Mouse (Mus musculus) right cerebral cortex, postnatal 36 days (tissue): ENCODE data around the gene Smchd1.
"Not testable (repeated sequence)": the region's sequence is repeated elsewhere in the genome, so short reads cannot be mapped to it uniquely, and the experiment has no call there.

ENCODE experiments used
- DNase-seq, 2 experiments: peaks; one replicate each; pipeline ENCODE4 v3.0.0; 2022; ENCODE audit warnings: low spot score in 2 of 2, mixed read lengths in 1 of 2

Smchd1 gene

DNA sequence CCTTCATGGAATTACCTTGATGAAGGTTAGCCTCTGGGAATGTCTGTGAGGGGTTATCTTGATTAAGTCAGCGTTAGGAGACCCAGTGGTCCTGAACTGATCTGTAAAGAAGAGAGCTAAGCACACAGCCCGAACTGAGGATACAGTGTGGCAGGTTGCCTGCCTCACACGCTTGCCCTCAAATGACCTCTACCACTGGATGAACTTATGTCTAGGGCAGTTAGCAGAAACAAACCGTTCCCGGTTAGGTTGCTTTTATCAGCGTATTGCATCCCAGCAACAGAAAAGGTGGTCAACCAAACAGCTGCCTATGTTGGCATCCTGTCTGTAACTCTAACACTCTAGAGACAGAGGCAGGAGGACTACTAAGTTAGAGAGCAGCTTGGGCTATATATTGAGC, 30.0 kb downstream of the Smchd1 start:
- DNase-seq = no peak

DNA sequence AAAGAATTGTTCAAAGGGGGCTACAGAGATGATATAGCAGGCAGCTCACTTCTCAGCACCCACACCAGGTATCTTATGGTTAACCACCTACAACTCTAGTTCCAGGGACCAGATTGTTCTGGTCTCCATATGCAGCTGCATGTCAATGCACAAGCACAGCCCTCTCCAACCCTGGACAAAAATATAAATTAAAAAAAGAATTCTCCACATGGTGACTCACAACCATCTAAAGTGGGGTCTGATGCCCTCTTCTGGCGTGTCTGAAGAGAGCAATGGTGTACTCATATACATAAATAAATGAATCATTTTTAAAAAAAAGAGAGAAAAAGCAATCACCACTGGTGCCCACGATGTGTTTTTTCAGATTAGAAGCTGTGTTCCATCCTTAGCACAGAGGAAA, 30.4 kb downstream of the Smchd1 start:
- no peak for DNase-seq

DNA sequence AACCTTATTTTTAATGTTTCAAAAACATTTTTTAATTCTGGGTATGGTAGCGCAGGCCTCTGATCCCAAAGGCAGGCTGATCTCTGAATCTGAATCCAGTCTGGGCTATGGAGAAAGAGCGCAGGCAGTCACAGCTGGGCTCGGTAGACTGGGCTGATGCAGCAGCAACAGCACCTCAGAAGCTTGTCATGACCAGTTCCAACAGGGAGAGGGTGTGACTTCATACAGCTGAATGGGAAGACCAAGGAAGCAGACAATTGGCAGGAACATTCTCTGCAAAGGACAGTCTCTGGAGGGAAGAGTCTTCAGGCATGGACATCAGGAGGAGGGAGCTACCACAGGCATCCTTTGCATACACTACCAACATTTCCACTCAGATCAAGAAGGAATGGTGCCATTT, 31.0 kb downstream of the Smchd1 start:
- DNase-seq = no peak

DNA sequence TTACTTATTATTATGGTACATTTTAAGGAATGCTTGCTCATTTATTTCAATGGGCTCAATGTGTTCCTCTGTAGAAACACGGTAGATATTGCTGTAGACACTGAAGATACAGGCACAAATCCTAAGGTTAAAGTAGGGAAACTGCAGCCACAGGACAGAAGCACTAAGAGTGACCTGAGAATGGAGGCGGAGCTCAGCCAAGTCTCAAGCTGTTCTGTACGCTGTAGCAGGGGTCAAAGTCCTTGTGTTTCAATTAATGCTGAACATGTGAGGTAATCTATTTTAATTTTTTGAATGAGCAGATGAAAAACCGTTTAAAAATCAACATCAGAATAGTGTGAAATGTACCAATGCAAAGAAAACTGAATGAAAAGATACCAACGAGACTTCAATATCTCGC, 31.9 kb downstream of the Smchd1 start:
- DNase-seq = no peak

DNA sequence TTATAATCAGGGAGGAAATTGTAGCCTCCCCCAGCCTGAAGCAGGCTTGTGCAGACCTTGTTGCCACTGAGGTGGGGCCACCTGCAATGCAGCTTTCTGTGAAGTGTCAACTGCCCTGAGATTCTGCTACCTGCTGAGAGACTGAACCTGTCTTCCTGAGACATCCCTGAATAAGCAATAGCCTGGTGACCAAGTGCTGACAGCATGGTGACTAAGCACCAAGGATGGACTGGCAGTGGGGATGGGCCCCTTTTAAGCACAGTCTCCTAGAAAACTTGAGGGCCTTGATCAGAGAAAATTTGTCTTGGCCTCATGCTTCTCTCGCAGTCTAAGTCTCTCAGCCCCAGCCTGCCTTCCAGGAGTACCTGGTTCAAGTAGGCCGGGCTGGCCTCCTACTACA, 52.6 kb downstream of the Smchd1 start:
- DNase-seq = not testable (repeated sequence)

DNA sequence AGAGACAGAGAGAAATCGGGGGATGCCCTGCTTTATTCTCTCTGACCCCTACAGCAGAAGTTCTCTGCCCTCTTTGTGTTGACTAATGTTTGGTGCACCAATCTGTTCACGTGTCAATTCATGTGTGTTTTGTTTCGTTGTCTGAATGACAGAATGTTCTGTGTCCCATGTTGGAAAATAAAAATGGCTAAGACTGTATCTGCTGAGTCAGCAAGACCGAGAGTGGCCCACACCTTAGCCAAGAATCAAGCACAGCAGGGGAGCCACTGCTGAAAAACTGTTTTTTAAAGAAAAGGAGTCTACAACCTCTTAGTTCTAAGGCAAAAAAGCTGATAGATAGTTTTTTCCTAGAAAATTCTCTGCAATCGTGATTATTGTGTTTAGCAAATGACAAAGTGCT, 55.7 kb downstream of the Smchd1 start:
- DNase-seq = not testable (repeated sequence)

DNA sequence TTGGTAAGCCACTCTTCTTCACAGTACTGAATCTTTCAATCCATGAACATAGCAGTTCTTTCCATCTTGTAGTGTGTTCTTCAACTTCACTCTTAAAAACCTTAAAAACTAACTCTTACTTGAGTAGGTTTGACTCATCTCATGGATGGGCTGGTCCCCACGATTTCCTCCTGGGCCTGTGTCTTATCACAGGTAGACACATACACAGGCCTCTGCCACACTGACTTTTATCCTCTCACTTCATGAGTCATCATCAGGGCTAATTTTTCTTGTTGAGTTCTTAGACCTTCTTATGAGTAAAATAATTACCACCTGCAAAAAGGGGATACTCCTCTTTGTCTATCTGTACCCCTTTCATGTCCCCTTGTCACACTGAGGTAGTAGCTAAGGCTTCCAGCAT, 58.1 kb downstream of the Smchd1 start:
- no peak for DNase-seq

DNA sequence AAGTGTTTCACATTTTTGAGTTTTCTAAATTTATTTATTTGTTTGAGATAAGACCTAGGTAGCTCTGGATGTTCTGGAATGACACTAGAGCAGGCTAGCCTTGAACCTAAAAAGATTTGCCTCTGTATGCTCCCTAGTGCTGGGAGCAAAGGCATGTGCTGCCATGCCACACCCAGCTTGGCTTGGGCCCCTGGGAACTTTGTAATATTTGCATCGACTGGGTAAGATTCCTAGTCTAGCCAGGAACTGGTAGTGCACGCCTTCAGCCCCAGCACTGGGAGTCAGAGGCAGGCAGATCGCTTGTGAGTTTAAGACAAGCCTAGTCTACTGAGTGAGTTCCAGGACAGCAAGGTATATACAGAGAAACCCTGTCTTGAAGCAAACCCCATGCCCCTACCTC, 87.7 kb downstream of the Smchd1 start:
- DNase-seq = no peak

DNA sequence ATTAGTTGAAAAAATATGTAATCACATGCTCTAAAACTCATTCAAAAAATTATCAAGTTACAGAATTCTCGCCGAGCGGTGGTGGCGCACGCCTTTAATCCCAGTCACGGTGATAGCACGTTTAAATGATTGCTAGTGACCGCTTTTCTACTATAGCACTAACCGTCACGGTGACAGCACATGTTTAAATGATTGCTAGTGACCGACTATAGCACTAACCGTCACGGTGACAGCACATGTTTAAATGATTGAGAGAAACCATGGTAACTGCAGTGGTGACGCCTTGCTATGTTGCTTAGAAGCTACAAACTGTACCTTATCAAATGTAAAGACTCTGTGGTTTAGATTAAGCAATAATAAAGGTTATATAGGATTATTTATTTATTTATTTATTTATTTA, 94.8 kb downstream of the Smchd1 start:
- DNase-seq = no peak

DNA sequence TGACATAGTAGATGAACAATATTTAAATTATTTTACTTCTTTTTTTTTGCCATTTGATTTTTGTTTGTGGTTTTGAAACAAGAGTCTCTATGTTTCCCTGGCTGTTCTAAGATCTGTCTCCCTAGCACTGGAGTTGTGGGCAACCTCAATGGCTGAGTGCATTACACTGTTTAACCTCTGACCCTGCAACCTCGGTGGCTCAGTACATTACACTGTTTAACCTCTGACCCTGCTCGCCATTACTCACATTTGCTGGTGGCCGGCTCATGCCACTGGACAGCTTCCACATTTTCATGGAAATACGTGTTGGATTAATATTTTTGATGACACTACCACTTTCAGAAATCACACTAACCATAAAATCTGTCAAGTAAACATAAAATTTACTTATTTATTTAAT, 97.2 kb downstream of the Smchd1 start:
- DNase-seq = no peak

DNA sequence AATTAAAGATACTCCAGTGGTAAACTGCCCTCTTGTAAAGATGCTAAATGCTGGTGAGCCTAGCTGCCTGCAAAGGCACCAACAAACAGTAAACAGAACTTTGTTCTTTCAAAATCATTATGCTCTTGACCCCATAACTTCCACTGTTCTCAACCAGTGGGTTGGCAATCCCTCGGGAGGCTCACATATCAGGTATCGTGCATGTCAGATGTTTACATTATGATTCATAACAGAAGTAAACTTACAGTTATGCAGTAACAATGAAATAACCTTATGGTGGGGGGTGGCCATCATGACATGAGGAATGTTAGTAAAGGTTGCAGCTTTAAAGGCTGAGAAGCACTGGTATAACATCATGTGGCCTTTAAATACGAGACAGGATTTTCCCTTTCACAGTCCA, 119.6 kb downstream of the Smchd1 start:
- no peak for DNase-seq

DNA sequence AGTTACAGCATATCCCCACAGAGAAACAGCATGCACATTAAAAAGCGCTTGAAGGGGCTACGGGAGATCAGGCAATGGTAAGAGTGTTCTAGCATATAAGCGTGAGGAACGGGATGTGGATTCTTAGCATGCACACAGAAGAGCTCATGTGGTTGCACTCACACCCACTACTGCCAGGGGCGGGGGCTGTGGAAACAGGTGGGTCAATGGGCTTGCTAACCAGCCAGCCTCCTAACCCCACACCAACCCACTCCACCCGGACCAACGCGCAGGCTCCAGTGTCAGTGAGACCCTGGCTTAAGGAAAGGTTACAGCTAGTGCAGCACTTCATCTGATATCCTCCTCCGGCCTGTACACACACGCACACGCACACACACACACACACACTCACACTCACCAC, 120.9 kb downstream of the Smchd1 start:
- DNase-seq = no peak

DNA sequence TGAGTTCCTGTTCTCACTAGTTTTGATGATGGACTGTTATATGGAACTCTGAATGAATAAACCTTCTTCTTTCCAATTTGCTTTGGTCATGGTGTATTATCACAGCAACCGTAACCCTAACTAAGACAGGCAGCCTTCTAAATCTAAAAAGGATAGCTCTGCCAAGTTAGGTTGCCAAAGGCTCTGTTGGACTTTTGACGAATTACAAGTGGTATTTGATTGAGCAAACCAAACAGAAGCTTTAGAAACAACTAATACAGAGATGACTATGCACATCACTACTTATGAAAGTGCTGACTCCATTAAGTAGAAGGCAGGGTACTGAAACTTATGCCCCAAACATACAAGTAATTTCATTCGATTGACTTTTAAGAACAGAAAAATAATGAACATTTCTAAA, 127.0 kb downstream of the Smchd1 start:
- DNase-seq = no peak

DNA sequence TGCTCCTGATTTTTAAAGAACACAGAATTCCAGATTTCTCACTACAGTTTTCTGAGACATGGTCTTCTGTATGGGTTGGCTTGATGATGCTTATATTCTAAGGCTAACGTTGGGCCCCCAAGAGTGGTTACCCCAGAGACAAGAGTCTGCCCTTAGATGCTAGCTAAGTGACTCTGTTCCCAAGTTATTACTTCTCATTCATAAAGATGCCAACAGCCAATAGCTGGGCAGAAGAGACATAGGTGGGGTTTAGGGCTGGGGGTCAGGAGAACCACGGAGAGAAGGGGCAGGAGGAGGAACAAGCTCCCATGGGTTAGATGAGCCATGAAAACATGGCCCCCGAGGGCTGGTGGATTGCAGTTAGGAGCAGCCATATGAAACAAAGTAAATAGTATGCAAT, 133.1 kb downstream of the Smchd1 start:
- no peak for DNase-seq

DNA sequence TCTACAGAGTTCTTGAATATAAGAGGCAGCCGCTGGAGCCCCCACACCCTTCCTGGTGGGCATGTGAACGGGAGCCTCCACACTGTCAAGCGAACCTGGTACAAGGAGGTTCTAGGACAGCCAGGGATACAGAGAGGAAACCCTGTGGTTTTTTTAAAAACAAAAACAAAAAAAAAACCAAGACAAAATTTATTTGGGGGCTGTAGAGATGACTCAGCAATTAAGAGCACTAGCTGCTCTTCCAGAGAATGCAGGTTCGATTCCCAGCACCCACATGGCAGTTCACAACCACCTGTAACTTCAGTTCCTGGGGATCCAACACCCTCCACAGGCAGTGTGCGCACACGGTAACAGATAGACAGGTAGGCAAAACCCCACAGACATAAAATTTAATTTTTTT, 136.5 kb downstream of the Smchd1 start:
- DNase-seq = no peak

DNA sequence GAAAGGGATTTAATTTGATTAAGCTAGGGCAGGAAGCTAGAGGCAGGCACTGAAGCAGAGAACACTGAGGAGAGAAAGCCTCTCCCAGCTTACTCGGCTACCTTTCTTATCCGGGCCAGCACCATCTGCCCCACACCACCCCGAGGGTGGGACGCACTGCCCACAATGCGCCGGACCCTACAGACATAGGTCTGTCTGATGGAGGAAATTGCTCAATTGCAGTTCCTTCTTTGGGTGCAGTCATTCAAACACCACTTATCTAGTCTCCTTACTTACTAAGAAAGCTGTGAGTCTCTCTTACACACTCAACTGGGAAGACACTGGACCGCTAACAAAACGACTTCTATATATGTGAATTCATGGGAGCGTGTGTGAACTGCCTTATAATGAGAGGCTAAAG, 137.6 kb downstream of the Smchd1 start:
- DNase-seq = no peak

DNA sequence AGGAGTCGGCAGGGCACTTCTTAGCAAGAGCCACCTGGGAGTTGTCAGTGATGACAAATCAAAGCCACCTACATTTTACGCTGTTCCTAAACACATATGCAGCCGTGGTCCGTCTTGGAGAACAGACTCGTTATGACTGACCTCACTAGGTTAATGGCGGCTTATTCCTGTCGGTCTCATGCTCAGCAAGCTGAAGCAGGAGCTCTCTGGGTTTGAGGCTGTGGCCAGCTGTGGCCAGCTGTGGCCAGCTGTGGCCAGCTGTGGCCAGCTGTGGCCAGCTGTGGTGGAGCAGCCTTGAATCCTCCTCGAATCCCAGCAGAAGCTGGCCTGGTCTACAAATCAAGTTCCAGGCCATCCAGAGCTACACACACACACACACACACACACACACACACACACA, 138.7 kb downstream of the Smchd1 start:
- no peak for DNase-seq

DNA sequence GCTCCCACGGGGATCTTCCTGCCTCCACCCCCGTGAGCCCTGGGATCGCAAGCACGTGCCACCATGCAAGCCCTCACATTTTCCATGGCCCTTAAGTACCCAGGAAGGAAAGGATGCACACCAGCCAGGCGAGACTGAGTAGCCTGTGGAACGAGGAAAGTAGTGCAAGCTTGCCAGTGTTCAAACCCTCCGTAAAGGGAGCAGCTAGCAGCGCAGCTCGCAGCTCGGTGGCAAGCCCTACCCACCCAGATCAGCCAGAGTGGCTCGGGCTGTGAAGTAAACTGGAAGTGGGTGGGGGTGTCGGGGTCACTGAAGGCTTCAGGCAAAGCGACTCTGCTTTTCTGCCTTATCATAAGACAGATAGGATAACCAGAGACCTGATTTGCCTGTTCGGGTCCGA, 142.8 kb downstream of the Smchd1 start:
- DNase-seq = no peak

DNA sequence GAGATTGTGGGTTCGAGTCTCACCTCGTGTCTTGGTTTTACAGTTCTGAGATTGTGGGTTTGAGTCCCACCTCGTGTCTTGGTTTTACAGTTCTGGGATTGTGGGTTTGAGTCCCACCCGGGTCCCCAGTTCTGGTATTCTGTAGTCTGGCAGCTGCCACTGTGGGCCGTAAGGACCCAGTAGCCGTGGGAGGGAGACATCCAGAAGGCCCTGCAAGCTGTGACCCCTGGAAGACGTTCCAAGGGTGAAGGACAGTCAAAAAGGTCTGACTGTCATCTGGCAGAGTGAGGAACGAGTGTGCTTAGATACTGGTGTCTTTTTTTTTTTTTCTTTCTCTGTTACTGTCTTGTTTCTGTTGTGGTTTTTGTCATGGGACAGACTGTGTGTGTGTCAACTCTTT, 154.4 kb downstream of the Smchd1 start:
- not testable (repeated sequence) for DNase-seq

DNA sequence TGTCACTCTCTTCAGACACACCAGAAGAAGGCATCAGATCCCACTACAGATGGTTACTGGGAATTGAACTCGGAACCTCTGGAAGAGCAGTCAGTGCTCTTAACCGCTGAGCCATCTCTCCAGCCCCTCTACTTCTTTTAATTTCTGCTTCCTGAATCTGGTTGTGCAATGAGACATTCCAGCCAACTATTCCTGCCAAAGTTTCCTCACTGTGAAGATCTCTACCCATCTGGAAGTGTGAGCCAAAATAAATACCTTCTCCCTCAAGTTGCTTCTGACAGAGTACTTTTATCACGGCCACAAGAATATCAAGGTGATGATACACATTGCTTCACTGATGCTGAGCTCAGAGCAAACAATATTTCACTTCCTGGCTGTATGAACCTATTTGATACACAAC, 155.8 kb downstream of the Smchd1 start:
- DNase-seq = no peak

DNA sequence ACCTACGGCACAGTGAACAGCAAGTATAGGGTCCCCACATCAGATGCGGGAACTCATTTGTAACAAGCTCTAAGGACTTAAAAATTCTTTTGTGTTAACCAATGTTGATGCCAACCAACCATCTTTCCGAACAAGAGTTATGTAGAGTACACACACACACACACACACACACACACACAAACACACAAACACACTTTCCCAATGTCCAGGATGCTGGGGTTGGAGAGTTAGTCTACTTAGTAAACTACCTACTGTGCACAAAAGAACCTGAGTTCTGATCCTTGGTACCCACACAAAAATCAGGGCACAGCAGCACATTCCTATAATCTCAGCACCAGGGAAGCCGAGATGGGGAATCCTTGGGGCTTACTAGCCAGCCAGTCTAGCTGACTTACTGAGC, 157.6 kb downstream of the Smchd1 start:
- no peak for DNase-seq

DNA sequence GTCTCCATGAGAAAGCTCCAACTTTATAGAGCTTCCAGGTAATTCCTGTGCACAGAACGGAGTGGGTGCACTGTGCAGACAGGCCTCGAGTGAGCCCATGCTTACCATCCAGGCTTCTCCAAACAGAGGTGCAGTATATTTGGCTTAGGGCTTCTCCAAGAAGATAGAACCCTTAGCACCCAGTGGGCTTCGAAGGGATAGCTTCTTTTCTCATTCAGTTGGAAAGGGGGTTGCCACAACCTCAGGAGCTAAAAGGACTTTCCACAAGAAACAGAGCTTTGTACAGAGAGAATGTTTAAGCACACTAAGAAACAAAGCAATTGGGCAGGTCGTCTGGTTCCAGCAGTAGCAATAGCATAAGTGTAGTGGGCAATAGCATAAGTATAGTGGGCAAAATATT, 160.8 kb downstream of the Smchd1 start:
- DNase-seq = no peak

DNA sequence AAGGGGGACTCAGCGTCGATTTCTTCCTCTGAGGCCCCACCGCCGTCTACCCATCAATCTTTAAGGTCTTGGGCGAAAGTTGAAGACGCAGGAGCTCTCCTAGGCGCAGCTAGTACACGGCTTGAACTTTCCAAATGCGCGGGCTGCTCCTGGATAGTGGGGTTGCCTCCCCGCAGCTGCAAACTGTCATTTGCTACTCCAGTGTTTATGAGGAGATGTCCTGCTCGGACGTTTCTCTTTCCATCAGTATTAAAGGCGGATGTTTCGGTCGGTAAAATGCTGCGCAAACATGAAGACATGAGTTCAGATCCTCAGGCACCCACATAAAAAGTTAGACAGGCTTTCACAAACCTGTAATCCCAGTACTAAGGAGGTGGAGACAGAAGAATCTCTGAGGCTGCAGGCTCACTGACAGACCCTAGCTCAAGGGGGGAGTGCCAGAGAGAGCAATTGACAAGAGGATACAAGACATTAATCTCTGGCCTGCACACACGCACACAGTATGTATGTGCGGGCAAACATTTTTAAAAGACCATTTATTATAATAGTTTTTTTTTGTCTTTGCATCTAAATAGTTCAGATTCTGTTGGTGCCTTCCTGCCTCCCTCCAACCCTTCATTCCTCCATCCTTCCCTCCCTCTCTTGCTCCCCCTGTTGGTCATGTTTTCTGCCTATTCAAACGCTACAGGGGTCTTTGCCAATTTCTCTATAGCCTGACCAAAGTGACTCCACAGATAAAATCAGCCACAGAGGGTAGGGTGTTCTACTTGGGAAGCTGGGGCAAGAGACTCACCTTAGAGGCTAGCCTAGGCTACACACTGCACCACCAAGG, 163.6 kb downstream of the Smchd1 start, which contains the start of gene Emilin2:
TSS of gene Emilin2 (minus strand) at position 639 of the 832 bp plus-strand sequence.
- DNase-seq = no peak
